Mouse (Mus musculus): Measurements from ENCODE around the gene Gm10310.
"Not testable (repeated sequence)": the region's sequence is repeated elsewhere in the genome, so short reads cannot be mapped to it uniquely, and the experiment has no call there.

The Gm10310 gene

DNA sequence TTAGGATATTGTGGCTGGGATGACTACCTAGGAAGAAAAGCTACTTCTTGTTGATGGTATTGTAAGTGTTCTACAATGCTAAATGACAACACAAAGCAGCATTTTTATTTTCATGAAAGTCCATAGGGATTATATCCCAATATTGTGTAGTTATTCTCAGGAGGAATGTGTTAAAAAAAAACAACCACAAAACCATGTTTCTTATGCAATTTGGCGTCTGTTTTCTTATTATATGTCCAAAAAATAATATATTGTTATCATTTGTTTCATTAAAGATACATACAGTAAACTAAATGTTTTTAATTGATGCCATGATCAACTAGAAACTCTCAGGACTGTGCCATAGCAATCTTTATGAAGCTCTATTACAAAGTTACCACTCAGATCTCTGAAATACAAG is at the start of gene Gm10310:
Gene Gm10310, minus strand, starts transcription at position 101 of the 400 bp plus-strand sequence.
- not testable (repeated sequence) for DNase-seq

DNA sequence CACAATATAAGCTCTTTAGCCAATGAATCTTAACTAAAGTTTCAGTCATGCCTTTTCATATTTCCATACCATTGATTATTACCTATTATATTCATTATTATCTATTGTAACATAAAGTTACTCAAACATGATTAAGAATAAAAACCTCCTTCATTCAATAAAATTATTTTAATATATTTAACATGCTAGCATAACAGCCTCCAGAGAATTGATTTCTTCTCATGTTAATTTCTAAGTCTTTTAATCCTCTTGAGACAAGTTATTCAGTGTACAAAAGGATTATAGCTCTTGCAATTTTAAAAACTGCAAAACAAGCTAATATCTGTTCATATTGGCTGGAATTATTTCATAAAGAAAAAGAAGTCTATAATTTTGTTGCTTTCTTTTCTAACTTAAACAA is 45.2 kb upstream of the Gm10310 start, which contains the start of gene Olfr821:
Gene Olfr821, plus strand, starts transcription at position 301 of the 400 bp plus-strand sequence.
- DNase-seq = no peak

DNA sequence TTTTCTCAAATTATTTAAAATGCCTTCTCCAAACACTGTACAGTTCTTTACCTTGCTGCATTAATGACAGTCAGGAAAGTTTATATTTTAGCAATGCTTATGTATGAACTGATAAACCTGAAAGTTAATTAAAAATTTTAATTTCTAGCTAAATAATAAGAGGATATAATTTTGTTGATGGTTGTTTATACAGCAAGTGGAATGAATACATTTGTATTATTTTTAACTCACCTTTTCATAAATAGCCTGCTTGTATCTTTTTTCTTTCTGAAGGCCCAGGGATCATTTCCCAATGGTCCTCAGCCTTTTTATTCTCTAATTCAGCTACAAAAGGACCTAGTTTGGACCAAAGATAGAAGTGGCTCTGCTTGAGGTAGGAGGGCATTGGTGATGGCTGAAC is 27.5 kb upstream of the Gm10310 start, which contains the start of gene Olfr820:
Gene Olfr820, plus strand, starts transcription at position 301 of the 400 bp plus-strand sequence.
- DNase-seq = no peak

DNA sequence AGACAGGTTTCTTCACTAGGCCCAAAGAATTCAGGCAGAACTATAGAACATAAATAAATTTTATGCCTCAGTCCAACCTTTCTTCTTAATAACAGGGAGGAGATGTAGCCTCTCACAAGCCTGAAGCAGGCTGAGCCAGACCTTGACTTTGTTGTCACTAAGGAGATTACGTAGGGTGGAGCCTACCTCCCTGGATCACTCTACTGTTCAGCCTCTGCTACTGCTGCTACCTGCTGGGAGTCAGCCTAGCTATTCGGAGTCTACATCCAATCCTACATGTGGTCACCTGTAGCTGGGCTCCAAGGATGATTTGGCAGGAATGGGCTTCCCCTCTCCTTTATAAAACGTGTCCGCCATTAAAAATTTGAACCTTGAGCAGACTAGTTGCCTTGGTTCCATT is 20.5 kb upstream of the Gm10310 start:
- not testable (repeated sequence) for DNase-seq

DNA sequence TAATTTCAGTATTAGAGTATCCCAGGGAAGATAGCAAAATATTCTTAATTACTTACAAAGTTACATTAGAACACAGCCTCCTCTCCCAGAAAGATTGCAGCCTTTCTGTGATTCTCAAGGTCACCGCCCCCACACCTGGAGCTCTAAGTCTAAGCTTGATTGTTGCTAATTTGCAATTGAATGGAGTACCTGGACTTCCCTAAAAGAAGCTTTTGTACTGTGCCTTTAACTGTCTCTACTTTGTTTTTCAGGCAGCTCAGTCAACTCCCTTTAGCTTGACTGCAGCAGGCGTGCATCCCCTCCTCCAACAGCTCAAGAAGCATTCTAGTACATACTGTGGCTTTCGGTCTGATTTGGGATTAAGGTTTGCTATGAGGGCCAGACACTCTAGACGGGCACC is 19.2 kb upstream of the Gm10310 start:
- DNase-seq = not testable (repeated sequence)

DNA sequence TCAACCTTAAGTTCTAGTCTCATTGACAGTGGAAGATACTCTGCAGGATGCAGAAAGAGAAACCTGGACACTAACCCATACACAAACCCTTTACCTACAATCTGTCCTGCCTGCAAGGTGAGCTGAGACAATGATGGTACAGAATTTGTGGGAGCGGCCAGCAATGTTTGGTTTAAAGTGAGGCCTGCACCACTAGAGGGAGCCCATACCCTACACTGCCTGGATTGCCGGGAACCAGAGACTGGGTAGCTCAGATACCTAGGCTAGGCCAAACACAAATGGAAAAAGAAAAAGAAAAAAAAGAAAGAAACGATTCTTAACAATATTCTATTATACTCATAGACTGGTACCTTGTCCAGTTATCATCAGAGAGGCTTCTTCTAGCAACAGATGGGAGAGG is 3.0 kb downstream of the Gm10310 start:
- not testable (repeated sequence) for DNase-seq

DNA sequence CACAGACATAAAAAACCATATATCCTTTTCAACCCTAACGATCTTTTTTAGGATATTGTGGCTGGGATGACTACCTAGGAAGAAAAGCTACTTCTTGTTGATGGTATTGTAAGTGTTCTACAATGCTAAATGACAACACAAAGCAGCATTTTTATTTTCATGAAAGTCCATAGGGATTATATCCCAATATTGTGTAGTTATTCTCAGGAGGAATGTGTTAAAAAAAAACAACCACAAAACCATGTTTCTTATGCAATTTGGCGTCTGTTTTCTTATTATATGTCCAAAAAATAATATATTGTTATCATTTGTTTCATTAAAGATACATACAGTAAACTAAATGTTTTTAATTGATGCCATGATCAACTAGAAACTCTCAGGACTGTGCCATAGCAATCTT is 8.8 kb downstream of the Gm10310 start, which contains the start of gene Olfr247:
Gene Olfr247, minus strand, starts transcription at position 101 of the 400 bp plus-strand sequence.
- not testable (repeated sequence) for DNase-seq

DNA sequence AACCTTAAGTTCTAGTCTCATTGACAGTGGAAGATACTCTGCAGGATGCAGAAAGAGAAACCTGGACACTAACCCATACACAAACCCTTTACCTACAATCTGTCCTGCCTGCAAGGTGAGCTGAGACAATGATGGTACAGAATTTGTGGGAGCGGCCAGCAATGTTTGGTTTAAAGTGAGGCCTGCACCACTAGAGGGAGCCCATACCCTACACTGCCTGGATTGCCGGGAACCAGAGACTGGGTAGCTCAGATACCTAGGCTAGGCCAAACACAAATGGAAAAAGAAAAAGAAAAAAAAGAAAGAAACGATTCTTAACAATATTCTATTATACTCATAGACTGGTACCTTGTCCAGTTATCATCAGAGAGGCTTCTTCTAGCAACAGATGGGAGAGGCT is 11.9 kb downstream of the Gm10310 start:
- not testable (repeated sequence) for DNase-seq

DNA sequence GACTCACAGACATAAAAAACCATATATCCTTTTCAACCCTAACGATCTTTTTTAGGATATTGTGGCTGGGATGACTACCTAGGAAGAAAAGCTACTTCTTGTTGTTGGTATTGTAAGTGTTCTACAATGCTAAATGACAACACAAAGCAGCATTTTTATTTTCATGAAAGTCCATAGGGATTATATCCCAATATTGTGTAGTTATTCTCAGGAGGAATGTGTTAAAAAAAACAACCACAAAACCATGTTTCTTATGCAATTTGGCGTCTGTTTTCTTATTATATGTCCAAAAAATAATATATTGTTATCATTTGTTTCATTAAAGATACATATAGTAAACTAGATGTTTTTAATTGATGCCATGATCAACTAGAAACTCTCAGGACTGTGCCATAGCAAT is 17.7 kb downstream of the Gm10310 start, which contains the start of gene Olfr819:
Gene Olfr819, minus strand, starts transcription at position 101 of the 400 bp plus-strand sequence.
- not testable (repeated sequence) for DNase-seq

DNA sequence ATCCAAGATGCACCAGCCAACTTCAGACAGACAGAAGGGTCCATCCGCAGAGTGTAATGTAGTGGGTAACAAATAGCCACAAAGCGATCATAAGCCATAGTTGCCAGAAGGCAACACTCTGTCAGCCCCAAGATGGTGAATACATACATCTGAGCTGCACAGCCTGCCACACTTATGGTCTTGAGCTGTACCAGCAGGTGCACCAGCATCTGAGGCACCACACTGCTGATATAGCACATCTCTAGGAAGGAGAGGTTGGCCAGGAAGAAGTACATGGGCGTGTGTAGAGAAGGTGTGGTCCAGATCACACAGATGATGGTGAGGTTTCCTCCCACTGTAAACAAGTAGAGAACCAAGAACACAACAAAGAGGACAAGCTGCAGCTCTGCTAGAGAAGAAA is 18.6 kb downstream of the Gm10310 start:
- not testable (repeated sequence) for DNase-seq

DNA sequence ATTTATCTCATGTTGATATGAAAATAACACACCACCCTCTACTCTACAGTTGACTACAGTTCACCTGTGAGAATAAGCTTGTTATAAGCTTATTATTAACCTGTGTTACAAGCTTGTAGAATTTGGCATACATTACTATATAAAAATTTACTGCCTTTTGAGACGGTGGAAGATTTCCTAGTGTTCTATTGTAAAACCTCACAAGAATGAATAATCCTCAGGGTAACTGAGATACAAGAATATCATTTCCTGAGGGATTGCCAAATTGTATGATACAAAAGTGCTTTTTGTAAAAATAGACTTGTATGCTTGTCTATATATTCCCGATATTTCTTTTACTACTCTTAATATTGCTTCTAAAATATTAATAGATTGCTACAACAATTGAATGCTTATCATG is 35.9 kb downstream of the Gm10310 start, which contains the start of gene Olfr818:
Gene Olfr818, minus strand, starts transcription at position 101 of the 400 bp plus-strand sequence.
- no peak for DNase-seq

Measured in right cerebral cortex, postnatal 4 days (tissue).